19 mouse cellular contexts compared by ENCODE assay signal in the genomic region with DNA sequence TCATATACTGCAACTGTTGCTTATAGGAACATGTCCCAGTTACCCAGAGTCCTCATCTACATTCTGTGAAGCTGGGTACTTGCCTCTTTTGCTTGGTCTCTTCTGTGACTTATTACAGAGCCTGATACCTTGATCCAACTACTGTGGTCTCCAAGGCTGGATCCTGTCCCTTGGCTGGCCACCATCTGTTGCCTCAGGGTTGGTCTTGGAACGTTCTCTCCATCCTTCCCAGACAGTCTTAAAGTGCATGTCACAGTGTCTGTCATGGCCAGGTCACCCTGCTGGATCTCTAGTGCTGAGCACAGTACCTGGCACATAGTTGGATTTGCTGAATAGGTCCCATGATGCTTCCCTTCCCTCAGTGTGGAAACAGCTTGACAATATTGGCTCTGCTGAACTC. TPM values are rescaled to one million over a fixed set of nuclear protein-coding genes. Genes with fewer than 3 reads are reported as not detected.
"Had no signal": no experiment of that assay in that cellular context is flagged by ENCODE, and none has a peak within 500 bp of the region (broad histone marks: within the 10 kb centered on the region; RNA-seq: fewer than 3 reads in every experiment).

No protein-coding gene starts in this region.

- DNase-seq: lung, adult 2 months; lung, postnatal 14 days; lung, postnatal 36 days; right cerebral cortex, postnatal 14 days; thymus, adult 2 months; thymus, postnatal 25 days; thymus, postnatal 4 days had no signal

- H3K4me3 ChIP-seq: lung, embryonic 15.5 days; megakaryocyte, embryonic 14.5 days; midbrain, embryonic 13.5 days; midbrain, embryonic 15.5 days; neural tube, embryonic 12.5 days; stomach, embryonic 15.5 days had no signal

- H3K9me3 ChIP-seq: lung, embryonic 15.5 days; megakaryocyte, embryonic 14.5 days; midbrain, embryonic 13.5 days; midbrain, embryonic 15.5 days; neural tube, embryonic 12.5 days; stomach, embryonic 15.5 days had no signal

- H3K27me3 ChIP-seq: lung, embryonic 15.5 days; midbrain, embryonic 13.5 days; midbrain, embryonic 15.5 days; neural tube, embryonic 12.5 days; stomach, embryonic 15.5 days had no signal

- H3K4me1 ChIP-seq: midbrain, embryonic 13.5 days; midbrain, embryonic 15.5 days; neural tube, embryonic 12.5 days; stomach, embryonic 15.5 days had no signal

- H3K27ac ChIP-seq: lung, embryonic 15.5 days; macrophage; midbrain, embryonic 13.5 days; midbrain, embryonic 15.5 days; neural tube, embryonic 12.5 days; stomach, embryonic 15.5 days; stomach, postnatal 0 days had no signal

- H3K36me3 ChIP-seq: lung, embryonic 15.5 days; midbrain, embryonic 13.5 days; midbrain, embryonic 15.5 days; neural tube, embryonic 12.5 days; stomach, embryonic 15.5 days had no signal

RNA-seq across cellular contexts. Expression of a gene that starts 40.6 kb away (rescaled TPM):
- polyA plus RNA-seq: midbrain, embryonic 13.5 days; midbrain, embryonic 15.5 days; midbrain, postnatal 0 days; neural tube, embryonic 14.5 days had no signal

RNA-seq across cellular contexts. Expression of a gene that starts 50.3 kb away (rescaled TPM):
- polyA plus RNA-seq: lung, embryonic 15.5 days; lung, postnatal 0 days; midbrain, embryonic 11.5 days; midbrain, embryonic 13.5 days; midbrain, embryonic 15.5 days; midbrain, postnatal 0 days; neural tube, embryonic 12.5 days; neural tube, embryonic 14.5 days; stomach, embryonic 15.5 days; stomach, postnatal 0 days had no signal
